23 mouse cellular contexts compared by ENCODE assay signal in the genomic region with DNA sequence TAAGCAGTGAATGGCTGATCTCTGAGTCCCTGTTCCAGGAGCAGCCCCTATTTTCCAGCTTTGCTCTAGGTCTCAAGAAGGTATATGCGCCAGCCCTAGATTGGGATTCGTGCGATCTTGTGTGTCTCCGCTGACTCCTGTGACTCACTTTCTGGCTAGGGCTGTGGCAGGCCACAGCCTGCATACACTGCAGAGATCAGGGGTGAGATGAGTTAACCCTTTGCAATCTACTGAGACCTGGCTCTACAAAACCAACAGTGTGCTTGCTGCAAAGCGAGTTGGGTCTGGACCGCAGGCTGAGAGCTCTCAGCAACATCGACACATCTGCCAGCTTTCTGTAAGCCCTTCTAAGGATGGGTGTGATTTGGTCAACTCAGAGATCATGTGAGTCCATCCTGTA. TPM values are rescaled to one million over a fixed set of nuclear protein-coding genes. Genes with fewer than 3 reads are reported as not detected.
DNase-seq lines count a peak whose midpoint lies in the region; ATAC-seq and TF ChIP-seq lines count a peak whose summit lies in the region.
"Had no signal": no experiment of that assay in that cellular context is flagged by ENCODE, and none has a peak within 500 bp of the region (broad histone marks: within the 10 kb centered on the region; RNA-seq: fewer than 3 reads in every experiment).

No protein-coding gene starts in this region.

- TF ChIP-seq CTCF in C2C12 (IDR thresholded peaks at IDR 0.05; ENCODE audit: control insufficient read depth, insufficient read depth, insufficient read length), result no peak
- no peak for TF ChIP-seq CTCF in stomach, postnatal 0 days (IDR thresholded peaks at IDR 0.05; ENCODE audit: low read depth)
- no peak for TF ChIP-seq CTCF in heart, adult 2 months (IDR thresholded peaks at IDR 0.05)

- no peaks in the 10 kb centered on the region for H3K79me3 ChIP-seq in C2C12 (ENCODE audit: low read depth)

- no peaks in the 10 kb centered on the region for H3K27me3 ChIP-seq in C2C12 (ENCODE audit: control insufficient read depth, insufficient read depth, insufficient read length)
- H3K27me3 ChIP-seq in limb, embryonic 15.5 days, result no peaks in the 10 kb centered on the region
- H3K27me3 ChIP-seq in stomach, postnatal 0 days (ENCODE audit: control insufficient read depth, insufficient read depth, low read length), result no peaks in the 10 kb centered on the region
- H3K27me3 ChIP-seq in heart, adult 2 months (ENCODE audit: control insufficient read depth, insufficient read depth, low read length), result no peaks in the 10 kb centered on the region
- H3K27me3 ChIP-seq: forebrain, embryonic 12.5 days; kidney, embryonic 15.5 days; liver, embryonic 15.5 days had no signal

- no peak overlapping the region for H3K9ac ChIP-seq in limb, embryonic 15.5 days
- H3K9ac ChIP-seq in stomach, postnatal 0 days (ENCODE audit: low read length), result no peak overlapping the region
- no peak overlapping the region for H3K9ac ChIP-seq in heart, adult 2 months (ENCODE audit: low read depth, low read length)
- H3K9ac ChIP-seq: forebrain, embryonic 12.5 days; kidney, embryonic 15.5 days; liver, embryonic 15.5 days; lung, embryonic 14.5 days had no signal

- no peak overlapping the region for H3ac ChIP-seq in C2C12 (ENCODE audit: control insufficient read depth, insufficient read length, low read depth)

- peak; percentile 14 for DNase-seq in urinary bladder, postnatal 25 days (ENCODE audit: low spot score)
- no peak for DNase-seq in urinary bladder, adult 2 months (ENCODE audit: low spot score)
- DNase-seq in stomach, postnatal 0 days (ENCODE audit: low spot score), result no peak
- DNase-seq in adrenal gland, postnatal 4 days (ENCODE audit: low spot score in 2 of 2), result no peak
- DNase-seq in heart, adult 2 months, result no peak
- DNase-seq: adrenal gland, postnatal 10 days; cerebellum, adult 11 months; cerebellum, adult 9-11 months; gastrocnemius, postnatal 10 days; heart, postnatal 14 days; kidney, adult 18-20 months; lung, embryonic 14.5 days; lung, postnatal 14 days; midbrain, embryonic 14.5 days; thymus, postnatal 14 days had no signal

- 71% methylated on average over 7 of the region's 7 CpGs for WGBS in limb, embryonic 15.5 days
- 76% methylated on average over 7 of the region's 7 CpGs for WGBS in stomach, postnatal 0 days
- 80% methylated on average over 7 of the region's 7 CpGs for WGBS in heart, adult 2 months

- ATAC-seq in limb, embryonic 15.5 days (ENCODE audit: insufficient number of reproducible peaks, low FRiP score, low TSS enrichment, low read depth), result 0 out of 2 replicates have a peak, but pooled peaks have one; percentile 42
- peak; percentile 55; the same call in 1 of the 2 replicates for ATAC-seq in stomach, postnatal 0 days (ENCODE audit: low FRiP score, low TSS enrichment)
- ATAC-seq: hindbrain, embryonic 16.5 days had no signal

- H3K36me3 ChIP-seq in C2C12 (ENCODE audit: control insufficient read depth, insufficient read depth), result no peaks in the 10 kb centered on the region
- H3K36me3 ChIP-seq in limb, embryonic 15.5 days, result no peaks in the 10 kb centered on the region
- H3K36me3 ChIP-seq in stomach, postnatal 0 days (ENCODE audit: control insufficient read depth, insufficient read depth, low read length), result no peaks in the 10 kb centered on the region
- no peaks in the 10 kb centered on the region for H3K36me3 ChIP-seq in heart, adult 2 months (ENCODE audit: control insufficient read depth, insufficient read depth, low read length)
- H3K36me3 ChIP-seq: forebrain, embryonic 12.5 days; hindbrain, embryonic 10.5 days; kidney, embryonic 15.5 days; liver, embryonic 15.5 days had no signal

- no peaks in the 10 kb centered on the region for H3K79me2 ChIP-seq in C2C12 (ENCODE audit: control insufficient read depth, insufficient read depth)
- peaks cover 2% of the 10 kb centered on the region; the same call in 1 of the 2 replicates for H3K79me2 ChIP-seq in heart, adult 2 months (replicated peaks; ENCODE audit: control insufficient read depth, insufficient read depth, low read length)

- no peak overlapping the region for H3K4me3 ChIP-seq in C2C12 (ENCODE audit: insufficient read depth, poor library complexity, severe bottlenecking)
- no peak overlapping the region for H3K4me3 ChIP-seq in limb, embryonic 15.5 days
- H3K4me3 ChIP-seq in stomach, postnatal 0 days (ENCODE audit: low read depth, low read length), result no peak overlapping the region
- H3K4me3 ChIP-seq in heart, adult 2 months, result no peak overlapping the region
- H3K4me3 ChIP-seq: forebrain, embryonic 12.5 days; hindbrain, embryonic 10.5 days; kidney, embryonic 15.5 days; layer of hippocampus, adult 2 months; liver, embryonic 15.5 days had no signal

- no peak for TF ChIP-seq POLR2A in heart, adult 2 months (IDR thresholded peaks at IDR 0.05; ENCODE audit: insufficient read depth, low read depth, low read length)

- H3K27ac ChIP-seq in limb, embryonic 15.5 days, result no peak overlapping the region
- peak overlapping the region; percentile 63 for H3K27ac ChIP-seq in stomach, postnatal 0 days (replicated peaks)
- H3K27ac ChIP-seq in heart, adult 2 months, result no peak overlapping the region
- H3K27ac ChIP-seq: forebrain, embryonic 12.5 days; hindbrain, embryonic 10.5 days; kidney, embryonic 15.5 days; layer of hippocampus, adult 2 months; liver, embryonic 15.5 days had no signal

- H3K4me2 ChIP-seq in limb, embryonic 15.5 days, result no peak overlapping the region
- 0 out of 2 replicates have a peak overlapping the region, but pooled peaks have one; percentile 20 for H3K4me2 ChIP-seq in stomach, postnatal 0 days (replicated peaks; ENCODE audit: low read depth)
- H3K4me2 ChIP-seq: forebrain, embryonic 12.5 days; kidney, embryonic 15.5 days; liver, embryonic 15.5 days; lung, embryonic 14.5 days had no signal

- H3K4me1 ChIP-seq in limb, embryonic 15.5 days, result peaks cover 9% of the 10 kb centered on the region; the same call in 1 of the 2 replicates
- H3K4me1 ChIP-seq in stomach, postnatal 0 days (replicated peaks; ENCODE audit: control insufficient read depth, insufficient read depth), result peaks cover 2% of the 10 kb centered on the region; the same call in 1 of the 2 replicates
- no peaks in the 10 kb centered on the region for H3K4me1 ChIP-seq in heart, adult 2 months (ENCODE audit: control insufficient read depth, insufficient read depth, low read length)
- H3K4me1 ChIP-seq: liver, embryonic 15.5 days had no signal

- TF ChIP-seq EP300 in stomach, postnatal 0 days (optimal IDR thresholded peaks at IDR 0.05), result no peak
- no peak for TF ChIP-seq EP300 in heart, adult 2 months (IDR thresholded peaks at IDR 0.05; ENCODE audit: insufficient read depth, low read depth, low read length)

- no peaks in the 10 kb centered on the region for H3K9me3 ChIP-seq in limb, embryonic 15.5 days
- H3K9me3 ChIP-seq in stomach, postnatal 0 days (ENCODE audit: control insufficient read depth, low read length), result no peaks in the 10 kb centered on the region
- H3K9me3 ChIP-seq: forebrain, embryonic 12.5 days; hindbrain, embryonic 10.5 days; kidney, embryonic 15.5 days; liver, embryonic 15.5 days had no signal

- intact Hi-C loops in heart, adult 2 months (cut with DNase I), result no loop called here

TF ChIP-seq in C2C12, 6 proteins besides CTCF, POLR2A, EP300 and RAD21:
- TF ChIP-seq FOSL1 (IDR thresholded peaks at IDR 0.05; ENCODE audit: insufficient read depth, low read length, poor library complexity, severe bottlenecking) (peak; percentile 68), CEBPB (IDR thresholded peaks at IDR 0.05; ENCODE audit: low read depth) (no peak), MYOD1 (IDR thresholded peaks at IDR 0.05; ENCODE audit: control insufficient read depth, insufficient read length, low read depth) (no peak), MYOG (IDR thresholded peaks at IDR 0.05; ENCODE audit: control insufficient read depth, extremely low read depth, insufficient read length) (no peak), MAX (IDR thresholded peaks at IDR 0.05) (peak; percentile 15), USF1 (IDR thresholded peaks at IDR 0.05; ENCODE audit: low read depth) (no peak)

RNA-seq across cellular contexts. Expression of a gene that starts 9.4 kb away (rescaled TPM):
- polyA plus RNA-seq in urinary bladder, adult 2 months (2012; rRNA removed), result 23.3 and 30.0 TPM in 2 replicates
- 1.6 TPM for polyA plus RNA-seq in C2C12 (2012; fragmentation: generic; extraction: Trizol)
- 5.4 and 5.6 TPM in 2 replicates for polyA plus RNA-seq in limb, embryonic 15.5 days (2015; fragmentation: Nextera tagmentation; extraction: Ambion mirVana)
- polyA plus RNA-seq in stomach, postnatal 0 days (2015; fragmentation: Nextera tagmentation; extraction: Ambion mirVana), result 34.6 and 37.7 TPM in 2 replicates
- 1 to 10 TPM; 4.1 to 4.5 TPM for total RNA-seq in adrenal gland, postnatal 4 days (2021)
- 10 to 100 TPM; 31.1 to 34.8 TPM for total RNA-seq in heart, adult 2 months (2021)
- 14.9 and 18.3 TPM in 2 replicates for polyA plus RNA-seq in heart, adult 2 months (2012; rRNA removed)
